Mouse (Mus musculus): ENCODE measurements around the gene Shmt1.

GRCm38 (mm10) chr11:60774841-60775240 lies 36.7 kb downstream of the Shmt1 start:
- TF ChIP-seq POLR2A (IDR thresholded peaks at IDR 0.05; ENCODE audit: insufficient read depth, low read depth, low read length) (no peak), CTCF (IDR thresholded peaks at IDR 0.05; ENCODE audit: insufficient read depth, low read depth, low read length) (no peak)
